ENCODE assay signal across 8 mouse cellular contexts in the genomic region with DNA sequence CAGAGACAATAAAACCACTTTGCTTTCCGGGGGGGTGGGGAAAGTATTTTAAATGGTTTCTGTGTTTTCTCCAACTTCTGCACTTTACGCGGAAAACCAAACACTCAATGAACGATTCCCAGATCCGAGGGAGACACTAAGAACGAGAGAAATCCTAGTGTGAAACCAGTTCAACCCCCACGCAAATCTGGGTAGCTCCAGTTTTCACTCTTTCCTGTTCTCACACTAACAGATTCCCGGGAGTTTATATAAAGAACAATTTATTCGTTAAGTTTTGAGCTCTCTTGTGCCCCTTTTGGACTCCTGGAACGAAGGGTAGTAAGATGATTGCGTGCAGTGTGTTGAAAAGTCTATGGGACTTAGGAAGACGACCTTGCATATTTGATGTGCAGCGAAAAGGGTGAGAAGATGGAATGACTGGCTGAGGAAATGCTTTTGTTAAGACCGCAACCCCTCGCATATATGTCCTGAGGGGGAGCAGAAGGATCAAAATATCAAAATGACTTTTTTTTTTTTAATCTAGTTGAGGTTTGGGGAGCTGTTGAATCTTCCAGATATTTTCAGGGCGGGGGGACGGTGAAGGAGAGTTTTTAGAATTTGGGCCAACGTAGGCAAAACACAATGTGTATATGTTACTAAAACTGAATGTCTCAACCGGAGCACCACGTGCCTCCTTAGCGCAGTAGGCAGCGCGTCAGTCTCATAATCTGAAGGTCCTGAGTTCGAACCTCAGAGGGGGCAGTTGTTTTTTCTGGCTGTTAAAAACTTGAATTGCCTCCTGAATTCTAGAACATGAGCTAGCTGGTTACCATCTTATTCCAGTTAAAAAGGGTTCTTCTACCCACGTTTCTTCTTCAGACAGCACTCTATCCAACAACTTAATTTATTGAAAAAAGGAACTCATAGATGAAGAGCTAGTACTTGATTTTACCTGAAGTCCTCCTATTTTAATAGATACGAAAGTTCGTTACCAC. TPM values are rescaled to one million over a fixed set of nuclear protein-coding genes. Genes with fewer than 3 reads are reported as not detected.
DNase-seq lines count a peak whose midpoint lies in the region; TF ChIP-seq lines count a peak whose summit lies in the region.

No protein-coding gene starts in this region.

- H3K27me3 ChIP-seq in small intestine, adult 2 months (ENCODE audit: control insufficient read depth, insufficient read depth, low read length), result no peaks in the 10 kb centered on the region

- TF ChIP-seq CTCF in small intestine, adult 2 months (IDR thresholded peaks at IDR 0.05; ENCODE audit: extremely low read depth, insufficient read length, insufficient replicate concordance, low read depth, low read length), result no peak

- H3K27ac ChIP-seq in small intestine, adult 2 months (ENCODE audit: insufficient read depth, low read depth, low read length), result no peak overlapping the region

- DNase-seq in left cerebral cortex, adult 18-20 months (ENCODE audit: low spot score in 2 of 2), result peak; percentile 83 to 86
- no peak for DNase-seq in left cerebral cortex, adult 11 months (ENCODE audit: low spot score)
- DNase-seq in embryo, embryonic 10 days (ENCODE audit: low spot score), result peak; percentile 95
- DNase-seq in gastrocnemius, postnatal 10 days, result peak; percentile 58
- peak; percentile 94 for DNase-seq in induced T-regulatory cell, adult 2 months (ENCODE audit: low read depth)
- peak; percentile 77 to 83 for DNase-seq in left cerebral cortex, postnatal 36 days (ENCODE audit: low spot score in 2 of 2)
- DNase-seq in mesoderm, embryonic 11.5 days (ENCODE audit: low read depth, low spot score), result peak; percentile 85

- WGBS in small intestine, adult 2 months, result 4% methylated on average over 27 of the region's 27 CpGs

- peak overlapping the region; percentile 16; the same call in 1 of the 2 replicates for H3K4me3 ChIP-seq in small intestine, adult 2 months (ENCODE audit: low read depth, low read length)

- intact Hi-C loops in left cerebral cortex, postnatal 36 days (cut with DNase I), result loop anchor here (5.0 to 10.0 kb wide), 3 partner anchors 90 to 858 kb away; partner anchors contain the start of genes Hist1h2ai, Hist1h2bl and Hist1h3h

- TF ChIP-seq POLR2A in small intestine, adult 2 months (IDR thresholded peaks at IDR 0.05; ENCODE audit: low read depth, low read length), result no peak

- peaks cover 2% of the 10 kb centered on the region for H3K4me1 ChIP-seq in small intestine, adult 2 months (ENCODE audit: control insufficient read depth, insufficient read depth, insufficient read length, low read length)

- H3K36me3 ChIP-seq in small intestine, adult 2 months (ENCODE audit: control insufficient read depth, insufficient read depth, low read length), result no peaks in the 10 kb centered on the region

RNA-seq across cellular contexts. Expression of gene Trim27, which starts 12.0 kb away (rescaled TPM):
- total RNA-seq in left cerebral cortex, adult 18-20 months (2021), result 10 to 100 TPM; 38.6 to 38.8 TPM
- 10 to 100 TPM; 27.9 to 36.8 TPM for total RNA-seq in gastrocnemius, postnatal 10 days (2021)
- total RNA-seq in left cerebral cortex, postnatal 36 days (2021), result 10 to 100 TPM; 34.0 TPM
- polyA plus RNA-seq in small intestine, adult 2 months (2012; rRNA removed), result 34.0 and 46.4 TPM in 2 replicates

RNA-seq across cellular contexts. Expression of gene Olfr1368, which starts 21.6 kb away (rescaled TPM):
- not detected for total RNA-seq in left cerebral cortex, adult 18-20 months (2021)
- not detected for total RNA-seq in gastrocnemius, postnatal 10 days (2021)
- total RNA-seq in left cerebral cortex, postnatal 36 days (2021), result not detected
- not detected in 2 replicates for polyA plus RNA-seq in small intestine, adult 2 months (2012; rRNA removed)

RNA-seq across cellular contexts. Expression of gene Olfr263, which starts 37.8 kb away (rescaled TPM):
- total RNA-seq in left cerebral cortex, adult 18-20 months (2021), result not detected
- total RNA-seq in gastrocnemius, postnatal 10 days (2021), result not detected
- total RNA-seq in left cerebral cortex, postnatal 36 days (2021), result not detected
- not detected in 2 replicates for polyA plus RNA-seq in small intestine, adult 2 months (2012; rRNA removed)

RNA-seq across cellular contexts. Expression of gene Olfr1369-ps1, which starts 55.9 kb away (rescaled TPM):
- total RNA-seq in left cerebral cortex, adult 18-20 months (2021), result not detected
- total RNA-seq in gastrocnemius, postnatal 10 days (2021), result not detected
- not detected for total RNA-seq in left cerebral cortex, postnatal 36 days (2021)
- not detected in 2 replicates for polyA plus RNA-seq in small intestine, adult 2 months (2012; rRNA removed)
